Mouse (Mus musculus) urinary bladder, postnatal 25 days (tissue): ENCODE data around the gene Fes.

Experiments used
- DNase-seq: peaks from one replicate; pipeline ENCODE4 v3.0.0; 2022; ENCODE audit warnings: low spot score

The Fes gene

GRCm38 (mm10) chr7:80374280-80374679 is 13.5 kb downstream of the Fes start:
- DNase-seq: no peak

- no peak for DNase-seq
Observed at GRCm38 (mm10) chr7:80373850-80374249, 13.9 kb downstream of the Fes start.

GRCm38 (mm10) chr7:80373352-80373751 is 14.4 kb downstream of the Fes start:
- DNase-seq: no peak

GRCm38 (mm10) chr7:80372667-80373066 is 15.1 kb downstream of the Fes start:
- no peak for DNase-seq

- DNase-seq: no peak
Observed at GRCm38 (mm10) chr7:80372166-80372565, 15.6 kb downstream of the Fes start.

- peak; percentile 79 for DNase-seq
Observed at GRCm38 (mm10) chr7:80371041-80371751, 16.6 kb downstream of the Fes start, which contains the start of gene Man2a2. Gene Man2a2, minus strand, starts transcription at chr7:80371375.

GRCm38 (mm10) chr7:80370649-80371040 is 17.1 kb downstream of the Fes start:
- peak; percentile 64 for DNase-seq

GRCm38 (mm10) chr7:80369967-80370431 is 17.7 kb downstream of the Fes start:
- no peak for DNase-seq

- no peak for DNase-seq
Observed at GRCm38 (mm10) chr7:80369461-80369860, 18.3 kb downstream of the Fes start.

GRCm38 (mm10) chr7:80368635-80369421 is 18.9 kb downstream of the Fes start:
- DNase-seq: no peak

GRCm38 (mm10) chr7:80368009-80368408 is 19.7 kb downstream of the Fes start:
- DNase-seq: no peak

GRCm38 (mm10) chr7:80367232-80367631 is 20.5 kb downstream of the Fes start:
- DNase-seq: no peak

- DNase-seq: no peak
Observed at GRCm38 (mm10) chr7:80365759-80366158, 22.0 kb downstream of the Fes start.

GRCm38 (mm10) chr7:80360435-80360834 is 27.3 kb downstream of the Fes start:
- DNase-seq: no peak

- no peak for DNase-seq
Observed at GRCm38 (mm10) chr7:80358039-80358438, 29.7 kb downstream of the Fes start.

GRCm38 (mm10) chr7:80357156-80357555 is 30.6 kb downstream of the Fes start:
- DNase-seq: no peak

- no peak for DNase-seq
Observed at GRCm38 (mm10) chr7:80356351-80356750, 31.4 kb downstream of the Fes start.

GRCm38 (mm10) chr7:80352920-80353319 is 34.8 kb downstream of the Fes start:
- no peak for DNase-seq

GRCm38 (mm10) chr7:80350808-80351207 is 36.9 kb downstream of the Fes start:
- no peak for DNase-seq

- no peak for DNase-seq
Observed at GRCm38 (mm10) chr7:80347670-80348586, 39.8 kb downstream of the Fes start.

GRCm38 (mm10) chr7:80346830-80347229 is 40.9 kb downstream of the Fes start:
- no peak for DNase-seq

GRCm38 (mm10) chr7:80346173-80346572 is 41.6 kb downstream of the Fes start:
- no peak for DNase-seq
